12 mouse cellular contexts compared by ENCODE assay signal in genomic region chr14:25126544-25126943, GRCm38 (mm10).
DNase-seq lines count a peak whose midpoint lies in the region; ATAC-seq lines count a peak whose summit lies in the region.
"Had no signal": no experiment of that assay in that cellular context is flagged by ENCODE, and none has a peak within 500 bp of the region (broad histone marks: within the 10 kb centered on the region; RNA-seq: fewer than 3 reads in every experiment).

No protein-coding gene starts in this region.

- H3K27me3 ChIP-seq in forebrain, embryonic 11.5 days (ENCODE audit: control insufficient read depth, insufficient read depth, low read length), result no peaks in the 10 kb centered on the region
- H3K27me3 ChIP-seq in hindbrain, embryonic 16.5 days (replicated peaks; ENCODE audit: control insufficient read depth, insufficient read depth, low read length), result no peaks in the 10 kb centered on the region
- H3K27me3 ChIP-seq: intestine, embryonic 15.5 days had no signal

- 24% methylated on average over 7 of the region's 7 CpGs for WGBS in forebrain, embryonic 11.5 days
- WGBS in hindbrain, embryonic 16.5 days, result 21% methylated on average over 7 of the region's 7 CpGs

- no peak overlapping the region for H3K4me2 ChIP-seq in forebrain, embryonic 11.5 days (ENCODE audit: low read depth, low read length, severe bottlenecking)
- H3K4me2 ChIP-seq in hindbrain, embryonic 16.5 days (ENCODE audit: low read length), result no peak overlapping the region
- H3K4me2 ChIP-seq: intestine, embryonic 15.5 days had no signal

- peak; percentile 63 for DNase-seq in embryo, embryonic 10.5 days (ENCODE audit: low spot score)
- peak; percentile 59 for DNase-seq in forebrain, embryonic 11.5 days (ENCODE audit: low spot score)
- DNase-seq in neural tube, embryonic 10.5 days (ENCODE audit: extremely low spot score, low spot score), result peak; percentile 29
- no peak for DNase-seq in heart, adult 9 months (ENCODE audit: low spot score in 2 of 2)
- no peak for DNase-seq in left cerebral cortex, adult 9 months (ENCODE audit: low spot score in 2 of 2)
- DNase-seq in left cerebral cortex, postnatal 36 days (ENCODE audit: low spot score in 2 of 2), result no peak
- DNase-seq: adrenal gland, postnatal 25 days; cerebellum, adult 8-10 months; kidney, postnatal 36 days had no signal

- H3K9me3 ChIP-seq in forebrain, embryonic 11.5 days (ENCODE audit: control insufficient read depth, low read length), result no peaks in the 10 kb centered on the region
- no peaks in the 10 kb centered on the region for H3K9me3 ChIP-seq in hindbrain, embryonic 16.5 days (ENCODE audit: control insufficient read depth, low read length)
- H3K9me3 ChIP-seq: intestine, embryonic 15.5 days had no signal

- H3K9ac ChIP-seq in forebrain, embryonic 11.5 days (ENCODE audit: low read length), result no peak overlapping the region
- 0 out of 2 replicates have a peak overlapping the region, but pooled peaks have one; percentile 1 for H3K9ac ChIP-seq in hindbrain, embryonic 16.5 days (ENCODE audit: low read depth, low read length)
- H3K9ac ChIP-seq: intestine, embryonic 15.5 days had no signal

- peaks cover 33% of the 10 kb centered on the region for H3K4me1 ChIP-seq in forebrain, embryonic 11.5 days (replicated peaks; ENCODE audit: control insufficient read depth, insufficient read depth, low read length)
- peaks cover 34% of the 10 kb centered on the region for H3K4me1 ChIP-seq in hindbrain, embryonic 16.5 days (ENCODE audit: control insufficient read depth, insufficient read depth, low read depth, low read length)

- intact Hi-C loops in left cerebral cortex, postnatal 36 days (cut with DNase I), result loop anchor here (5.0 kb wide), 3 partner anchors 101 to 331 kb away; partner anchors contain the start of gene Zmiz1

- no peaks in the 10 kb centered on the region for H3K36me3 ChIP-seq in forebrain, embryonic 11.5 days (ENCODE audit: control insufficient read depth, insufficient read depth, low read length)
- no peaks in the 10 kb centered on the region for H3K36me3 ChIP-seq in hindbrain, embryonic 16.5 days (ENCODE audit: control insufficient read depth, insufficient read depth, low read length)
- H3K36me3 ChIP-seq: intestine, embryonic 15.5 days had no signal

- no peak for ATAC-seq in forebrain, embryonic 11.5 days (replicated peaks; ENCODE audit: low FRiP score)
- ATAC-seq in hindbrain, embryonic 16.5 days, result no peak
- ATAC-seq: CD4-positive, CD25-positive, alpha-beta regulatory T cell, adult 4 months; intestine, embryonic 15.5 days had no signal

- no peak overlapping the region for H3K27ac ChIP-seq in forebrain, embryonic 11.5 days (ENCODE audit: low read depth, low read length)
- H3K27ac ChIP-seq in hindbrain, embryonic 16.5 days (ENCODE audit: low read depth, low read length), result peak overlapping the region; percentile 44; the same call in 1 of the 2 replicates
- H3K27ac ChIP-seq: intestine, embryonic 15.5 days had no signal

- no peak overlapping the region for H3K4me3 ChIP-seq in forebrain, embryonic 11.5 days (ENCODE audit: low read depth, low read length)
- H3K4me3 ChIP-seq in hindbrain, embryonic 16.5 days (ENCODE audit: low read length), result no peak overlapping the region
- H3K4me3 ChIP-seq: intestine, embryonic 15.5 days had no signal

Comparison
In these comparisons a context has a peak if more than half of its experiments do, and no peak if none do; other contexts are left out.
1. DNase-seq: peak in embryo, embryonic 10.5 days (single experiment), forebrain, embryonic 11.5 days (single experiment) and neural tube, embryonic 10.5 days (single experiment); none in heart, adult 9 months (0 of 2), left cerebral cortex, adult 9 months (0 of 2) and left cerebral cortex, postnatal 36 days (0 of 2).